Mouse (Mus musculus): ENCODE measurements around the gene Cs. TPM values are rescaled to one million over a fixed set of nuclear protein-coding genes. Genes with fewer than 3 reads are reported as not detected.
"Not testable (repeated sequence)": the region's sequence is repeated elsewhere in the genome, so short reads cannot be mapped to it uniquely, and the experiment has no call there.

Cs gene
- polyA plus RNA-seq (2015; fragmentation: Nextera tagmentation; extraction: Ambion mirVana), result 160 and 179 TPM in 2 replicates

- peaks cover 25% of the 10 kb centered on the region for H3K4me1 ChIP-seq
- peak within 1 kb of the TSS; percentile 91 for H3K4me2 ChIP-seq
- peak within 1 kb of the TSS; percentile 99 for H3K4me3 ChIP-seq
- peak within 1 kb of the TSS; percentile 94 for H3K27ac ChIP-seq
- H3K36me3 ChIP-seq, result peaks cover 3% of the 10 kb centered on the region; the same call in 1 of the 2 replicates
- under 1% methylated on average over 60 of the region's 61 CpGs for WGBS
- H3K9ac ChIP-seq, result peak within 1 kb of the TSS; percentile 98
- no peaks in the 10 kb centered on the region for H3K27me3 ChIP-seq
- H3K9me3 ChIP-seq, result no peaks in the 10 kb centered on the region
- peak; percentile 98 for ATAC-seq (ENCODE audit: insufficient number of reproducible peaks, insufficient read depth, low FRiP score, low TSS enrichment, low read depth)
Observed at GRCm38 (mm10) chr10:128337306-128338181, at the start of gene Cs. Gene Cs, plus strand, starts transcription at chr10:128337734.

DNA sequence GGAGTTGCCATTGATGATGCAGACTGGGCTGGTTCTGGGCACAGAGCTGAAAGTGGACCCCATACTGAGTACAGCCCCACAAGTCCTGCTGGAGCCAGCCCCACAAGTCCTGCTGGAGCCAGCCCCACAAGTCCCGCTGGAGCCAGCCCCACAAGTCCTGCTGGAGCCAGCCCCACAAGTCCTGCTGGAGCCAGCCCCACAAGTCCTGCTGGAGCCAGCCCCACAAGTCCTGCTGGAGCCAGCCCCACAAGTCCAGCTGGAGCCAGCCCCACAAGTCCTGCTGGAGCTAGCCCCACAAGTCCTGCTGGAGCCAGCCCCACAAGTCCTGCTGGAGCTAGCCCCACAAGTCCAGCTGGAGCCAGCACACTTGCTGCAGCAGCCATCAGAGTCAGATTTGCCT lies 46.9 kb upstream of the Cs start:
- not testable (repeated sequence) for H3K27ac ChIP-seq; ATAC-seq (ENCODE audit: insufficient number of reproducible peaks, insufficient read depth, low FRiP score, low TSS enrichment, low read depth); H3K9ac ChIP-seq; H3K9me3 ChIP-seq; H3K4me1 ChIP-seq; H3K4me2 ChIP-seq; H3K27me3 ChIP-seq; H3K4me3 ChIP-seq
- peaks cover 51% of the 10 kb centered on the region for H3K36me3 ChIP-seq
- 67% methylated on average over 1 of the region's 1 CpGs for WGBS

DNA sequence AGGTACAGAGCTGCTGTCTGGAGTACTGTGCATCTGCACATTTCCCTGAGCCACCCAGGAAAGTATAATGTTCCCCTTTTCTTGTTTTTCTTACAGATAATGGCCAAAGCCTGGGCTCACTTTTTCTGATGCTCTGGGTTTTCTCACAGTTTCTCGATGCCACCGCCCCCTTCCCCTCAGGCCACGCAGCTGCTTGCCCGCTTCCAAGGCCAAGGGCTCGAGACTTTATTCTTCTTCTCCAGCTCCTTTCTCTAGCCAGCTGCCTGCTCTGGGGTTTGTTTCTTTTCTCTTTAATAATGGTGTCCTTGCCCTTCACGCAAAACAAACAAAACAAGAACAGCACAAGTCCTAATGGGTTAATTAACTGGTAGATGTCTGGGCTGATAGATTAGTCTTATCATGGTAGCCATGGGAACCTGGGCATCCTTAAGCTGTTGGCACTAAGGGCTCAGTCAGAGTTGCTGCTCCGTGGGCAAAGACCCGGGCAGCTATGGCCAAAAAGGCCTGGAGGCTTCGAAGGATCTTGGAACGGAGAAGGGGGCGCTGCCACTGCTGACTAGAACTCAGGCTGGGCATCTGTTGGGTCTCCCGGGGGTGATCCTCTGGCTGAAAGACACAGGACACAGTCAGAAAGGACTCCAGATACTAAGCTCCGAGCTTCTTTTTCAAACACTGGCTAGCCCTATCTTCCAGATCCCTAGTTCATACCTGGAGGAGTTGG lies 41.0 kb upstream of the Cs start:
- H3K4me1 ChIP-seq, result no peaks in the 10 kb centered on the region
- no peak overlapping the region for H3K27ac ChIP-seq
- H3K27me3 ChIP-seq, result no peaks in the 10 kb centered on the region
- no peak overlapping the region for H3K4me3 ChIP-seq
- 72% methylated on average over 13 of the region's 13 CpGs for WGBS
- H3K4me2 ChIP-seq, result no peak overlapping the region
- no peak for ATAC-seq (ENCODE audit: insufficient number of reproducible peaks, insufficient read depth, low FRiP score, low TSS enrichment, low read depth)
- no peaks in the 10 kb centered on the region for H3K9me3 ChIP-seq
- 0 out of 2 replicates have a peak overlapping the region, but pooled peaks have one; percentile 3 for H3K9ac ChIP-seq
- peaks cover 15% of the 10 kb centered on the region for H3K36me3 ChIP-seq

DNA sequence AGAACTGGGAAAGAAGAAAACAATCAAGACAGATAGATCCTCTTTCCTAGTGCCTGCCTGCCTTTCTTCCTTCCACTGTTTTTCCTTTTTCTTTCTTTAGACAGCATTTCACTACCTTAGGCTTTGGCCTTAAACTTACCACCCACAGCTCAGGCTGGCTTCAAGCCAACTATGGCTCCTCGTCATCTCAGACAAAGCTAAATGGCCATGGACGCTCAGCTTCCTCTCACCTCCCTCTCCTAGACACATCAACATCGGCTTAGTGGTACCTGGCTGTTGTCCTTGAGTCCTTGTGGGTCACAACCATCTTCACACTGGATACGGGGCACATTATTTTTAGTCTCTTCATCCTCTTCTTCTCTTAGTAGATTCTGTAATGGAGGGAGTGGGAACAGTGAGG lies 40.3 kb upstream of the Cs start:
- H3K4me3 ChIP-seq, result no peak overlapping the region
- no peak overlapping the region for H3K27ac ChIP-seq
- peaks cover 2% of the 10 kb centered on the region for H3K4me1 ChIP-seq
- H3K36me3 ChIP-seq, result peaks cover 9% of the 10 kb centered on the region
- no peak for ATAC-seq (ENCODE audit: insufficient number of reproducible peaks, insufficient read depth, low FRiP score, low TSS enrichment, low read depth)
- 77% methylated on average over 4 of the region's 4 CpGs for WGBS
- H3K4me2 ChIP-seq, result no peak overlapping the region
- no peak overlapping the region for H3K9ac ChIP-seq
- H3K9me3 ChIP-seq, result no peaks in the 10 kb centered on the region
- H3K27me3 ChIP-seq, result no peaks in the 10 kb centered on the region

DNA sequence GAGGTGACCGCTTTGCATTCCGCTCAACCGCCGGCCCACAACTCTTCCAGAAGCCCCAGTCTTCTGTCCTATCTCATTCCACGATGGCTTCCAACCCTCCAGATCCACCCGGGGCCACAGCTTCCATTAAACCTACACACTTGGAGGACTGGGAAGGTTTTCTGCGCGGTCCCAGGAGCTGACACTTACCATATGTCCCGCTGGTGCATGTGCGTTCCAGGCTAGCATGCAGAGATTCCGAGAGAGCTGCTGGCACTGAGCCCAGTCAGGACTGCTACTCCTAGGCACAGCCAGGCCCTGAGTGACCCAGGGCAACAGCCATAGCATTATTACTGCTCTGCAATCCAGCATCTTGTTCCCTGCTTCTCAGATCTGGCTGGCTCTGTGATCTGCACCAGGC lies 39.9 kb upstream of the Cs start:
- no peak overlapping the region for H3K9ac ChIP-seq
- ATAC-seq (ENCODE audit: insufficient number of reproducible peaks, insufficient read depth, low FRiP score, low TSS enrichment, low read depth), result 0 out of 2 replicates have a peak, but pooled peaks have one; percentile 43
- WGBS, result 64% methylated on average over 11 of the region's 11 CpGs

DNA sequence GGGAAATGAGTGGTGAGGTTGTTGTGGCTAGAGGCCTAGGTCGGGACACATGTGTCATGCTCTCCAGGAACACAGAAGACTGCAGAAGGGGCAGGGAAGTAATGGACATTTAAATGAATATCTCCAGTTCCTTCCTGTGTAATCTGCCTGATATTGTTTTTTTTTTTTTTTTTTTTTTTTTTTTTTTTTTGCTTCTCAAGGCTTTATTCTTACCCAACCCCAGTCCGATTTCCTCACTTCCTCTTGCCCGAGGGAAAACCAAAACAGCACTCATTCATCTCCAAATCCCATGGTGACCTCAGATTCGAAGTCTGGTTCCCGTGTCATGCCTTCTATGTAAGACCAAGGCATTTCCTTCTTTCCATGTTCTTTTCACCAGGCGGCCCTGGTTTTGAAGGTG lies 39.3 kb upstream of the Cs start:
- Histone ChIP-seq H3K27me3 (no peaks in the 10 kb centered on the region), H3K4me3 (no peak overlapping the region), H3K9me3 (no peaks in the 10 kb centered on the region), H3K4me1 (peaks cover 6% of the 10 kb centered on the region), H3K4me2 (no peak overlapping the region), H3K36me3 (no peaks in the 10 kb centered on the region), H3K27ac (no peak overlapping the region), H3K9ac (no peak overlapping the region)
- 57% methylated on average over 6 of the region's 6 CpGs for WGBS
- no peak for ATAC-seq (ENCODE audit: insufficient number of reproducible peaks, insufficient read depth, low FRiP score, low TSS enrichment, low read depth)

More for the DNA sequence above, 39.9 kb upstream of the Cs start:
- Histone ChIP-seq H3K27me3 (no peaks in the 10 kb centered on the region), H3K36me3 (peaks cover 5% of the 10 kb centered on the region; the same call in 1 of the 2 replicates), H3K27ac (no peak overlapping the region), H3K4me1 (peaks cover 6% of the 10 kb centered on the region), H3K9me3 (no peaks in the 10 kb centered on the region), H3K4me3 (no peak overlapping the region), H3K4me2 (no peak overlapping the region)

DNA sequence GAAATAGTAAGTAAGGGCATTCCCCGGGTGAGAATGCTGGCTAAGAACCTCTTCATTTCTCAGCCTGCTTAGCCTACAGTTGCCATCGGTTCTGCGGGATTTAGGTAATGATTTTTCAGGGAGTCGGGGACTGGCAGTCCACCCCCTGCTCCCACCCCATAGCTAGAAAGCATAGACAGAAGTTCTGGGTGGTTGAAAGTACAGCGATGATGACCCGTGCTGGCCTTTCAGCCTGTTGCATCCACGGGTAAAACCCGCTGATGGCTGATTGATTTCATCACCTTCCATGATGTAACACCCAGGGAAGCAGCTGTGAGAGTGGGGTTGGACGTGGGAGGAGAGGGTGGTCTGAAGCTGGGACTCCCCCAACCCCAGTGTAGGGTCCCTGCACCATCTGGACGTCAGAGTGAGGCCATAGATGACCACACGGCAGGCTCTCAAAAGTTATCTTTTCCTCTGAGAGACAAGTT lies 38.8 kb upstream of the Cs start, which contains the start of gene Il23a:
Il23a (minus strand) TSS at position 51 of the 470 bp plus-strand sequence.
- Histone ChIP-seq H3K9ac (no peak within 1 kb of the TSS), H3K4me1 (peaks cover 8% of the 10 kb centered on the region), H3K27ac (no peak within 1 kb of the TSS), H3K27me3 (no peaks in the 10 kb centered on the region), H3K36me3 (no peaks in the 10 kb centered on the region), H3K4me3 (no peak within 1 kb of the TSS), H3K4me2 (no peak within 1 kb of the TSS), H3K9me3 (no peaks in the 10 kb centered on the region)
- WGBS, result 76% methylated on average over 11 of the region's 11 CpGs
- no peak for ATAC-seq (ENCODE audit: insufficient number of reproducible peaks, insufficient read depth, low FRiP score, low TSS enrichment, low read depth)

DNA sequence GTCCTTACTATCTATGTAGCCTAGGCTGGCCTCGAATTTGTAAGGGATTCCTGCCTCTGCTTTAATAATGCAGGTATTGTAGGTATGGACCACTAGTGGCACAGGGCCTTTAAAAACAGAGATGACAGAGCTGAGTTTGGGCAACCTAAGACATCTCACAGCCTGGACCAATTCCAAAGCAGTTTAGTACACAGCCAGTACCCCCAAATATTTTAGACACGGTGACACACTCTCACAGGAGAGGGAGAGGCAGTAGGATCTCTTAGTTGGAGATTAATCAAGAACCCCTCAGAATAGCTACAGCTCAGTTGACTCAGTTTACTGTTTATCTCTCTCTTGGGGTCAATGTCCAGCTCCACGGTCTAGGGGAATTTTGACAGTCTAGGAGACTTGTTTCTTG lies 35.2 kb upstream of the Cs start:
- H3K27ac ChIP-seq, result peak overlapping the region; percentile 96
- peaks cover 16% of the 10 kb centered on the region for H3K4me1 ChIP-seq
- H3K27me3 ChIP-seq, result no peaks in the 10 kb centered on the region
- ATAC-seq (ENCODE audit: insufficient number of reproducible peaks, insufficient read depth, low FRiP score, low TSS enrichment, low read depth), result no peak
- no peaks in the 10 kb centered on the region for H3K9me3 ChIP-seq
- H3K36me3 ChIP-seq, result 0 out of 2 replicates have a peak, but pooled peaks cover 4% of the 10 kb centered on the region
- peak overlapping the region; percentile 60 for H3K4me3 ChIP-seq
- H3K4me2 ChIP-seq, result peak overlapping the region; percentile 76
- peak overlapping the region; percentile 87 for H3K9ac ChIP-seq
- 37% methylated on average over 3 of the region's 3 CpGs for WGBS

DNA sequence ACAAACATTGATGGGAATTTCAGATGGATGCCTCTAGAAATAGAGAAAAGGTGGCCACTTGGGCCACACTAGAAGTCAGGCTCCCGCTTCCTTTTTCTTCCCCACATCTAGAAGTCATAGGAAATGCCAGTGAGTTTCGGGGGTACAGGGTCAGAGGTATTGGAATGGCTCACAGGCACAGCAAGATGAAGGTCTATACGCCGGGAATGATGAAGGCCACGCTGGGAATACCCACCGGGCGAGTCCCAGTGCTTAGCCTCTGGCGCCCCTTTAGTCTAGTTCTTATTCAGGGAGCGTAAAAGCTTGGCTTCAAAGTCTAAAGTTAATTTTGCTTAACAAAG lies 34.8 kb upstream of the Cs start:
- H3K9me3 ChIP-seq, result no peaks in the 10 kb centered on the region
- H3K36me3 ChIP-seq, result 0 out of 2 replicates have a peak, but pooled peaks cover 4% of the 10 kb centered on the region
- peak overlapping the region; percentile 87 for H3K9ac ChIP-seq
- peak overlapping the region; percentile 76 for H3K4me2 ChIP-seq
- peaks cover 16% of the 10 kb centered on the region for H3K4me1 ChIP-seq
- H3K27me3 ChIP-seq, result no peaks in the 10 kb centered on the region
- peak overlapping the region; percentile 96 for H3K27ac ChIP-seq
- WGBS, result 1% methylated on average over 9 of the region's 9 CpGs
- H3K4me3 ChIP-seq, result peak overlapping the region; percentile 60
- ATAC-seq (ENCODE audit: insufficient number of reproducible peaks, insufficient read depth, low FRiP score, low TSS enrichment, low read depth), result no peak

DNA sequence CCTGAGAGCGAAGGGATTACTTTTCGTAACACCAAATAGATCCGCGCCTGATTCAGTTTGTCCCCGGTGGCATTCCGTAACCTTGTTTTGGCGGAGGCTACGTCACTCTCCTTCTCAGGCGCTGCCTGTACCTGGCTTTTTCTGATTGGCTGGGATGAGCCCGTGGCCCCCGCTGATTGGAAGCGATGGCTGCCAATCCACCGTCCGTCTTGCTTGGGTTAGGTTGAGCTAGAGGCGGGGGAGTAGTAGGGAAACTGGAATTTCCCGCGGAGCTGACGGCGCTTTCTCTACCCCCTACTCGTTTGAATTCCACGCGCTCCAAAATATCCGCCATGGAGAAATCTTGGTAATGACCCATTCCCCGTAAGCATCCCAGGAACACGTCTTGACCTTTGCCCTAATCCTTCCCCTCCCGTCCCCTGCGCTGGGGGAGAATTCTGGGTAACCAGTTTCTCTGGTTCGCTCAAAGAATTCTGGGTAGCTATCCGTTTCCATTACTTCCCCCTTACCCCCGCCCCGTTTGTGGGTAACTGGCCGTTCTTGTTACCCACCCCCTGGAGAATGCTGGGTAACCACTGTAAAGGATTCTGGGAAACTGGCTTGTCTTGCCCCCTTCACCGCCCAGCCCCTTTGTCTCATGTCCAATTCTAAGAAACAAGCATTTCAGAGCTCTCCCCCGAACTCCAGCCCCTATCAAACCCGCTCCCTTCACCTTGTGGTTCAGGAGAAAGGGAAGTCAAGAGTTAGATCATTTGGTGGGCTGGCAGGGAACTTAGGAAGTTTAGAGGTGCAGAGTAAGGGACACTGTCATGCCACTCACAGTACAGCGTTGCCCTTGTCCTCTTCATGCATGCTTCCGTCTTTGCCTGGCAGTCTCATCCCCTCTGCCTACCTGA lies 34.2 kb upstream of the Cs start, which contains the start of gene Pan2:
Pan2 (plus strand) TSS at position 210 of the 896 bp plus-strand sequence.
- H3K36me3 ChIP-seq, result peaks cover 9% of the 10 kb centered on the region
- H3K9ac ChIP-seq, result peak within 1 kb of the TSS; percentile 87
- peaks cover 16% of the 10 kb centered on the region for H3K4me1 ChIP-seq
- ATAC-seq (ENCODE audit: insufficient number of reproducible peaks, insufficient read depth, low FRiP score, low TSS enrichment, low read depth), result peak; percentile 97
- H3K9me3 ChIP-seq, result no peaks in the 10 kb centered on the region
- H3K4me2 ChIP-seq, result peak within 1 kb of the TSS; percentile 76
- peak within 1 kb of the TSS; percentile 60 for H3K4me3 ChIP-seq
- H3K27ac ChIP-seq, result peak within 1 kb of the TSS; percentile 96
- no peaks in the 10 kb centered on the region for H3K27me3 ChIP-seq
- WGBS, result 1% methylated on average over 37 of the region's 37 CpGs

- Histone ChIP-seq H3K27me3 (no peaks in the 10 kb centered on the region), H3K9me3 (no peaks in the 10 kb centered on the region), H3K27ac (peak overlapping the region; percentile 52; the same call in 1 of the 2 replicates), H3K9ac (no peak overlapping the region), H3K4me2 (no peak overlapping the region), H3K4me3 (no peak overlapping the region), H3K4me1 (peaks cover 6% of the 10 kb centered on the region), H3K36me3 (peaks cover 62% of the 10 kb centered on the region)
- no peak for ATAC-seq (ENCODE audit: insufficient number of reproducible peaks, insufficient read depth, low FRiP score, low TSS enrichment, low read depth)
- 91% methylated on average over 7 of the region's 7 CpGs for WGBS
Observed at GRCm38 (mm10) chr10:128309654-128310053, 27.9 kb upstream of the Cs start.
